Comparison of ENCODE assay signal across 19 mouse cellular contexts in the genomic region with DNA sequence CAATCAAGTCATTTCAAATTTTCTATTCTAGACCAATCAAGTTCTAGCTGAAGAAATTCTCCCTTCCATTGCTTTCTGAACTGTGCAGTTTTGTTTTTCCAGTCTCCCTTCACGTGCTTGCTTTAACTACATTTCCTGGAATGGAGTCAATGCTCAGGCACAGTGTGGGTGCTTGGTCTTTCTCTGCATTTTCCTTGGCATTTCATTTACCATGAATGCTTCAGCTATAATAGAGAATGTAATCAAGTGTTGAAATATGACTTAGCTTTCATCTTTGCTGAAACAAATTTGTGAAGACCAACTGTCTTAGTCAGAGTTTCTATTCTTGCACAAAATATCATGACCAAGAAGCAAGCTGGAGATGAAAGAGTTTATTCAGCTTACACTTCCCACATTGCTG.
"Had no signal": no experiment of that assay in that cellular context is flagged by ENCODE, and none has a peak within 500 bp of the region (broad histone marks: within the 10 kb centered on the region; RNA-seq: fewer than 3 reads in every experiment).

No protein-coding gene starts in this region.

- DNase-seq: heart, postnatal 10 days; heart, postnatal 14 days; heart, postnatal 4 days; kidney, adult 11 months; kidney, adult 18-20 months; kidney, adult 2 months; kidney, adult 8-10 months; kidney, adult 9 months; kidney, postnatal 10 days; kidney, postnatal 14 days; kidney, postnatal 25 days; kidney, postnatal 36 days; kidney, postnatal 4 days had no signal

- ATAC-seq: hindbrain, embryonic 16.5 days; hindbrain, postnatal 0 days; inflammation-experienced regulatory T-cells, adult 6 months; intestine, embryonic 15.5 days; intestine, embryonic 16.5 days; intestine, postnatal 0 days had no signal
